Mouse (Mus musculus) cortical plate, adult 2 months (tissue): Measurements from ENCODE around the gene Zbtb16. TPM values are rescaled to one million over a fixed set of nuclear protein-coding genes. Genes with fewer than 3 reads are reported as not detected.

Experiments used
- H3K27ac ChIP-seq: fragments of 200-500 bp; 2 replicates; pipeline ENCODE4 v1.5.1; 2012; ENCODE audit warnings: low read length, control low read depth, inconsistent platforms; ENCODE audit not compliant: insufficient read depth
- H3K4me1 ChIP-seq: fragments of 200-500 bp; 2 replicates; pipeline ENCODE4 v1.6.1; 2011; ENCODE audit warnings: low read length; ENCODE audit not compliant: control insufficient read depth, insufficient read depth
- H3K4me3 ChIP-seq: fragments of 200-500 bp; 2 replicates; pipeline ENCODE4 v1.5.1; 2011; ENCODE audit warnings: mild to moderate bottlenecking, low read length, control low read depth; ENCODE audit not compliant: insufficient read depth
- CTCF ChIP-seq: fragments of 200-500 bp; IDR thresholded peaks from 2 replicates; pipeline ENCODE4 v1.5.1; 2011; ENCODE audit warnings: mild to moderate bottlenecking, control low read depth, low read length; ENCODE audit not compliant: insufficient read depth; ENCODE audit errors: extremely low read depth
- POLR2A ChIP-seq: fragments of 200-500 bp; IDR thresholded peaks from 2 replicates; pipeline ENCODE4 v1.6.1; 2011; ENCODE audit warnings: mild to moderate bottlenecking, low read length, control low read depth; ENCODE audit not compliant: insufficient read depth; ENCODE audit errors: extremely low read depth
- polyA plus RNA-seq: library from polyadenylated mRNA; depleted of rRNA; stranded (reverse); fragments of >200 nt; gene quantifications from 2 replicates; pipeline ENCODE4 v1.2.3, GENCODE M21; 2012

The Zbtb16 gene
- polyA plus RNA-seq, 1 experiment, result 22.0 TPM

DNA sequence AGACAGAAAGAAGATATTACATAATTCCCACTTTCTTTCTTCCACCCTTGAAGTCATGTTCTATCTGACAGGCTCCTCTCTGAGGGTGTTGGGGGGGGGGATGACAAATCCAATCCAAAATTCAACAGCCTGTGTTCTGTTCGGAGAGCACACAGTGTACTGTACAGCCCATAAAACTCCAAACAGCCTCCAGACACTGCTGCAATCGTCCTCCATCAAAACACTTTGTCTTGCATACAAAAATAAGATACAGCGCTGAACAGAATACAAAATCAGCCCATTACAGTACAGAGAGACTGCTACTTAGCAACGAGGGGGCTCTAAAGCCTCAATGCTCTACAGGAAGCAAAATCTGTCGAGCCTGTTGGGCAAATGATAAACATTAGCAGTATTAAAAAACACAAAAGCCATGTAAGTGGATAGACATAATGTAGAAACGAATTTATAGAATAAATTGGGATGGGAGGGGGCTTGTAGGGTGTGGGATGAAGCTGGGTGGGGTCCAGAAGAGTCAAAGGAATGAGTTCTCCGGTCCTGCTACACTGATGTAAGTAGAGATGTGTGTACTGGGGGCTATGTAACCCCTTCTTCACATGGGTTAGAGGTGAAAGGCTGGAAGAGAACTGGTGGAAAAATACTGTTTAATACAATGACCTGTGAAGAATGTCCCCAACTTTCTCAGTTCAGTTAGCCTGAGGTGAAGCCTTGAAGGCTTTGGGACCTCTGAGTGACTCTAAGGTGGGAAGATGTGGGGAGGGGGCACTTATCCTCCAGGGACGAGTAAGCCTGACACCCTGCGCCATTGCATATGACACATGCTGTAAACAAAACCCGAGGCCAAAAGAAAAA is 99.4 kb downstream of the Zbtb16 start:
- no peak overlapping the region for H3K4me3 ChIP-seq
- TF ChIP-seq CTCF (no peak), POLR2A (no peak)
- H3K27ac ChIP-seq, result peak overlapping the region; percentile 98
- peaks cover 48% of the 10 kb centered on the region for H3K4me1 ChIP-seq

DNA sequence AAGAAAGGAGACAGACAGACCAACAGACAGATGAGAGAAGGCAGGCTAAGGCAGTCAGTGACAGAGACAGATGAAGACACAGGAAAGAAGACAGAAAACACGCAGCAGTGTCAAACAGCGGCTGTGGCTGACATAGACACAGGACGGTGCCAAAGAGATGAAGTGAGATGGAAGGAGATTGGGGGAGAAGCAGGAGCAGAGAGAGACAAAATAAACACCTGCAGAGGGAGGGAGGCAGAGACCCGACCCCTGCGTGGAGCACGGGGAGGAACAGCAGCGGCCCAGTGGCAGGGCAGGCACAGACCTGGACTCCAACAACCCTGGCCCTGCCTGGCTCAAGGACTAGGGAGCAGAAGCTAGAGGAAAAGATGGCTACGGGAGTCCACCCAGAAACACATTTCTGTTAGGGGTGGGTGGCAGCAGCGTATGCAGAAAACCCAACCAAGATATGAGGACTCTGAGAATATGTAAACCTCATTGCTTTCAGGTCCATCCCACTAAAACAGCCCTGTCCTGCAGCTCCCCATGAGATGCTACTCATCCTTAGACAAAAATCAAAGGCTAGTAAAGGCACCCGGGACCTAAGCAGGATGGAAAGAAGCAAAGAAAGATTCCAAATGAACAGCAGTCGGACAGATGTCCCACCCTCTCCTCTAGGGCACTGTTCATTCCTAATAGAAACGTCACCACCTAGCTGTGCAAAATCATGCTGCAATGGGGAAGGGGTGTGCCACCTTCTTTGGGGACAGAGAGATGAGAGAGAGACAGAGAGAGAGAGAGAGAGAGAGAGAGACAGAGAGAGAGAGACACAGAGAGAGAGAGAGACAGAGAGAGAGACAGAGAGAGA is 100.3 kb downstream of the Zbtb16 start:
- H3K27ac ChIP-seq, result peak overlapping the region; percentile 95
- no peak for TF ChIP-seq CTCF
- no peak for TF ChIP-seq POLR2A
- H3K4me1 ChIP-seq, result peaks cover 52% of the 10 kb centered on the region
- no peak overlapping the region for H3K4me3 ChIP-seq

DNA sequence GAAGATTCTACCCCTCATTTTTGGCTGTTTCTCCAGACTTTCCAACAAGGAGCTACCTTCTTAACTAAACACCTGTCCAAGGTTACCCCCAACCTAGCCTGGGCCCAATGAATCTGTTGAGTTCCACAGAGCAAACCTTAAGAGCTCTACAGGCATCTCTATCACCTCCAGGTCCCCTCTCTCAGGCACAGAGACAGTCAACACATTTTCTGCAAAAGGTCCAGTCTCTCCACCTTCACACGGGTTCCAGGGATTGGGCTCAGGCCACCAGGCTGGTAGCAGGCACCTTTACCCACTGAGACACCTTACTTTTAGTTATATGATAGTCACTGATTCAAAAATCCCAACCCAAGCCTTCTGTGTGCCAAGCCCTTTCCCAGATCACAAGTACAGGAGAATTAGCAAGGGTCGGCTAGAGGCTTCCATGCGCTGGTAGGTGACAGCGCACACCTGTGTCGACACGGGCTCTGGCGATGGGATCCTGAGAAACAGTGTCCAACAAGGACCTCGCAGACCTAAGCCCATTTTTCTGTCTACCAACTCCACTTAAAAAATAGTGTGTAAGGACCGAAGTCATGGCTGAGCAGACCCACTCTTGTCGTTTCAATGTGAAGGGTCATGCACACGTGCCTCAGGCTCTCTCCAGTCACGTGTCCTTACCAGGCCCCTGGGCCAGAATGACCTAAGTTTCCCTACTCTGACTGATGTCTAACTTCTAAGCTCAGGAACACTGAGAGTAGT is 101.1 kb downstream of the Zbtb16 start:
- Histone ChIP-seq H3K4me1 (peaks cover 50% of the 10 kb centered on the region), H3K27ac (peak overlapping the region; percentile 95), H3K4me3 (no peak overlapping the region)
- TF ChIP-seq CTCF (no peak), POLR2A (no peak)

DNA sequence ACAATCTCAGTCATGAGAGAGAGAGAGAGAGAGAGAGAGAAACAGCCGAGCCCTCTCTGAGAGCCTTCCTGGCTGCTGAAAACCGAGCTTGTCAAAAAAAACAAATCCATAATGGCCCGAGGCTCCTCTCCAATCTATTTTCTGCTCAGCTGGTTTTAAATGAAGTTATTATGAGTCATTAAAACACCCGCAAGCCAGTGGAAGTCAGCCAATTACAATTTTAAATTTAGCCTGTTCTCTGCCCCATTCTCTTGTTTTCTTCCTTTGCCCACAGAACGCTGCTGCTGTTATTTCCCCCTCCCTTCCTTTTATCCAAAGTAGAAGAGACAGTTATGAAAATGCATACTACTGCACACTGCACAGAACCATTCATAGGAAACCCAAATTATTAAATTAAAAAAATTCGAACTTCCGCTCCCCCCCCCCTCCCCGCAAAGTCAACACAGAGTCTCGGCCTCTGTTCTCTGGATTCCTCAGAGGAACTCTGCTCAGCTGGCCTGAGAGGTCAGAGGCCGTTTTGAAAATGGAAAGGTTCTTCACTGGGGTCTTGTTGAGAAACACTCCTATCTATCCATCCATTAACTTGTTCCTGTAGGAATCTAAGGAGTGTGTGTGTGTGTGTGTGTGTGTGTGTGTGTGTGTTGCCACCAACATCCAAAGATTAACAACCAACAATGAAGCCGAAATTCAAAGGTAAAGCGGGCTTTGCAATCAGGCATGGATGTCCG is 102.0 kb downstream of the Zbtb16 start:
- H3K4me3 ChIP-seq, result no peak overlapping the region
- no peak for TF ChIP-seq CTCF
- no peak for TF ChIP-seq POLR2A
- peaks cover 44% of the 10 kb centered on the region for H3K4me1 ChIP-seq
- H3K27ac ChIP-seq, result peak overlapping the region; percentile 95

DNA sequence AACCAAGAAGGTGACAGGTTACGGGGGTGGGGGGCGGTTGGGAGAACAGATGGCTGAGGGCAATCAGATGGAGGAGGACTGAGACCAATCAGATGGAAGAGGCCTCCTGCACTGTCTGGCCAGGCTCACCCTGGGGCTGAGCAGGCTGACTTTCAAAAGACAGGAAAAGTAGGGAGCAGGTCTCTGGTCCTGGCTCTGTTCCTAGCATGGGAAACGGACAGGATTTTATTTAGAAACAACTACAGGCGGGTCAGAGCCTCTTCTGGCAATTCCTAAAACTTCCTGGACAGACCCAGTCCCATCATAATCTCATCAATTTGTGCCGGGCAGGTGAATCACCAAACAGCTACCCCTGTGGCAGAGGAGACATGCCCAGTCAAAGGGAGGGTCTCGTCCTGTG is 102.9 kb downstream of the Zbtb16 start:
- Histone ChIP-seq H3K4me1 (peaks cover 47% of the 10 kb centered on the region), H3K4me3 (no peak overlapping the region), H3K27ac (peak overlapping the region; percentile 43)
- TF ChIP-seq POLR2A (no peak), CTCF (no peak)

DNA sequence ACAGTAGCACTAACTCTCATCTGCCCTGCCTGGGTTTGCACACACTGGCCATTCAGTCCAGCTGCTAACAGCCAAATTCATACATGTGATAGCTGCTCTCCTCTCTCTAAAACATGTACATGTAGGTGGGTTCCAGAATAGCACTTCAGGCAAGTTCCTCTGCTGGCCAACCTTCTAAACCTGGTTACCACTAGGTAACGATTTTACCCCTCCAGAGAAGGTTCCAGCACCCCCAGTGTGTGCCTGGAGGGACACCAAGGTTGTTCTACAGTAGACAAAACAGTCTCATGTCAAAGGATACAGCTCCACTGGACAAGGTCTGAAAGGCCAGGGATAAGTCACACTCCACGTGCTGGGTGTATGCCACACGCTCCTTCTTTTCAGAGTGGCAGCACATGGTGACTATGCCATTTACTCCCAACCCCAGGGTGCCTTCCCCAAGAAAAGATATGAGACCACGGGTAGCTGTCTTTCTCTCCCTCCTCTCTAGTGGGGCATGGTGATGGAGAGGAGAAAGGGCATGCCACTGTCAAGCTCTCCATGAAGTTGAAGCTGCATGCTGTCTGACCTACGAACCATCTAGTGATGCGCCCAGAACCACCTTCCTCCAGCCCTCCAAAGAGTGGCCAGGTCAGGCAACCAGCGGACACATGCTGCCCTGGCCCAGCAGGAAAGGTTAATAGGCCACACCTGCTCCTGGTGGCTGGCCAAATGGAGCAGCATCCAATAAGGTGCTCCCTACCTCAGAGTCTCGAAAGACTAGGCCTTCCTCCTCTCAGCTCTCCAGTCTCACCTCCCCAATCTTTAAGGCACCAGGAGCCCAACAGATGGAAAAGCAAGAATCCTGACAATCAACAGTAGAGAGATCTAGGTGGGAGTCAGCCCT is 104.1 kb downstream of the Zbtb16 start:
- H3K27ac ChIP-seq, result no peak overlapping the region
- H3K4me1 ChIP-seq, result peaks cover 50% of the 10 kb centered on the region
- H3K4me3 ChIP-seq, result no peak overlapping the region
- TF ChIP-seq CTCF (no peak), POLR2A (no peak)

DNA sequence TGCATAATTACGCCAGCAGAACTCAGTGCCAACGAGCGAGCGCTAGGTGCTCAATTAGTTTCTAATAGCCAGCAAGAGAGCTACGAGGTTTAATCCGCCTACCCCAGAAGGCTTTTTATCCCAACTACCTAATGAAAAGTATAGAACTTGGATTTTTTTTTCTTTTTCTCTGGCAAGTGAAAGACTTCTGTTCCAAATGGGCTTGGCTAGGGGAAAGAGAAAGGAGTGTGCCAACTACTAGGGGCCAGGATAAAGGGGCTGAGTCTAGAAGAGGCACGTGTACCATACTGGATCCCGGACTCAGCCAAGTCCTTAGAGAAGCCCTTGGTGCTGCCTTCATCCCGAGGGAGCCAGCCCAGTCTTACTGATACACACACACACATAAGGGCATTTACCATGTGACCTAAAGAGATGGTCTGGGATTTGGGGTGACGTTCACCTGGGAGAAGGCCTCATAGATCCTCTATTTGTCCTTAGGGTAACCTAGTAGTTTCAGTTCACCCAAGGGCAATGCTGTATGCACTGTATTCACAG is 105.5 kb downstream of the Zbtb16 start:
- Histone ChIP-seq H3K4me3 (no peak overlapping the region), H3K4me1 (peaks cover 42% of the 10 kb centered on the region), H3K27ac (no peak overlapping the region)
- no peak for TF ChIP-seq CTCF
- no peak for TF ChIP-seq POLR2A

DNA sequence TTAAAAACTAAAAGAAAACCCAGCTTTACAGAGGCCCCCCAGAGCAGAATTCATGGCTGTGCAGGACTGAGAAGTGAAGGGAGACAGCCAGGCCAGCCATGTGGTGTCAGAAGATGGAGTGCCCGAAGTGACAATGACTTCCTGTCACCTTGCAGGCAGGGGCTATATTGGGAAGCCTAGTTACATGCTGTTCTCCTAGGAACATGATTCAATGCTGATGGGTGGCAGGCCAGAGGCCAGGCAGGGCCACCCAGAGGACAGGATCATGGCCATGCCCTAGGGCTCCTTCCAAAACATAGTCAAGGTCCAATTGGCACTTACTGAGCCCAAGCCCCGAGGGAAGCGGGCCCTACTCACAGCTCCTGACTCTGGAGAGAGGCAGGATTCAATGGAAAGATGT is 106.6 kb downstream of the Zbtb16 start:
- H3K27ac ChIP-seq, result no peak overlapping the region
- no peak overlapping the region for H3K4me3 ChIP-seq
- no peak for TF ChIP-seq CTCF
- no peak for TF ChIP-seq POLR2A
- peaks cover 40% of the 10 kb centered on the region for H3K4me1 ChIP-seq
